ENCODE assay signal across 15 mouse cellular contexts in genomic region chr14:9455986-9456385, GRCm38 (mm10).
"Had no signal": no experiment of that assay in that cellular context is flagged by ENCODE, and none has a peak within 500 bp of the region (broad histone marks: within the 10 kb centered on the region; RNA-seq: fewer than 3 reads in every experiment).

No protein-coding gene starts in this region.

- H3K4me3 ChIP-seq: lung, embryonic 15.5 days; megakaryocyte, embryonic 14.5 days; midbrain, embryonic 13.5 days; midbrain, embryonic 15.5 days; neural tube, embryonic 12.5 days; stomach, embryonic 15.5 days had no signal

- DNase-seq: lung, adult 2 months; lung, postnatal 14 days; lung, postnatal 36 days; right cerebral cortex, postnatal 14 days; thymus, adult 2 months; thymus, postnatal 25 days; thymus, postnatal 4 days had no signal

- H3K27ac ChIP-seq: lung, embryonic 15.5 days; macrophage; midbrain, embryonic 13.5 days; midbrain, embryonic 15.5 days; neural tube, embryonic 12.5 days; stomach, embryonic 15.5 days; stomach, postnatal 0 days had no signal
